Mouse (Mus musculus) forebrain, embryonic 11.5 days (tissue): ENCODE data around the gene Akap7. TPM values are rescaled to one million over a fixed set of nuclear protein-coding genes. Genes with fewer than 3 reads are reported as not detected.

ENCODE experiments used
- ATAC-seq: fragments of 200-750 bp; cut with Nextera tagmentation; replicated peaks from 2 replicates; pipeline ENCODE4 v1.8.0; 2017; ENCODE audit warnings: moderate TSS enrichment; ENCODE audit not compliant: low FRiP score
- DNase-seq: peaks from one replicate; pipeline ENCODE4 v3.0.0-alpha.2; 2017; ENCODE audit warnings: low spot score
- H3K27ac ChIP-seq: fragments of 300-500 bp; sonication (generic); 2 replicates; pipeline ENCODE4 v1.5.1; 2014; ENCODE audit warnings: low read depth, low read length
- H3K27me3 ChIP-seq: fragments of 300-500 bp; sonication (generic); 2 replicates; pipeline ENCODE4 v1.6.1; 2014; ENCODE audit warnings: mild to moderate bottlenecking, low read length, mixed read lengths; ENCODE audit not compliant: control insufficient read depth, insufficient read depth
- H3K36me3 ChIP-seq: fragments of 300-500 bp; sonication (generic); 2 replicates; pipeline ENCODE4 v1.6.1; 2014; ENCODE audit warnings: mild to moderate bottlenecking, low read length, moderate library complexity, mixed read lengths; ENCODE audit not compliant: control insufficient read depth, insufficient read depth
- H3K4me1 ChIP-seq: fragments of 300-500 bp; sonication (generic); replicated peaks from 2 replicates; pipeline ENCODE4 v1.6.1; 2014; ENCODE audit warnings: low read length, mixed read lengths; ENCODE audit not compliant: control insufficient read depth, insufficient read depth
- H3K4me2 ChIP-seq: fragments of 300-500 bp; sonication (generic); 2 replicates; pipeline ENCODE4 v1.6.1; 2014; ENCODE audit warnings: low read depth, mild to moderate bottlenecking, low read length, moderate library complexity, mixed read lengths; ENCODE audit not compliant: severe bottlenecking
- H3K4me3 ChIP-seq: fragments of 300-500 bp; sonication (generic); 2 replicates; pipeline ENCODE4 v1.5.1; 2014; ENCODE audit warnings: low read depth, low read length
- H3K9ac ChIP-seq: fragments of 300-500 bp; sonication (generic); 2 replicates; pipeline ENCODE4 v1.6.1; 2014; ENCODE audit warnings: low read length
- H3K9me3 ChIP-seq: fragments of 300-500 bp; sonication (generic); 2 replicates; pipeline ENCODE4 v1.6.1; 2016; ENCODE audit warnings: low read length, mixed read lengths; ENCODE audit not compliant: control insufficient read depth
- WGBS: fragments of 180-500 bp; shearing (Covaris S2); extraction: QIAGEN DNeasy Blood & Tissue Kit; methylation state at CpG from one replicate; pipeline ENCODE4 v1.1.7; 2014; 5-methylcytosine and 5-hydroxymethylcytosine counted together
- polyA plus RNA-seq: library from polyadenylated mRNA; unstranded; fragments of >200 nt; fragmentation: Nextera tagmentation; extraction: Ambion mirVana; gene quantifications from 2 replicates; pipeline ENCODE4 v1.2.1, GENCODE M21; 2014

Gene Akap7
- polyA plus RNA-seq, 1 experiment from 2014 or later: 16.2 TPM

GRCm38 (mm10) chr10:25325690-25326089 lies 18.0 kb upstream of the Akap7 start:
- DNase-seq (no peak), ATAC-seq (no peak)
- Histone ChIP-seq H3K36me3 (no peaks in the 10 kb centered on the region), H3K9me3 (no peaks in the 10 kb centered on the region), H3K9ac (no peak overlapping the region), H3K27me3 (no peaks in the 10 kb centered on the region), H3K4me1 (no peaks in the 10 kb centered on the region), H3K27ac (no peak overlapping the region), H3K4me2 (no peak overlapping the region), H3K4me3 (no peak overlapping the region)
- WGBS: 71% methylated on average over 4 of the region's 4 CpGs

- H3K36me3 ChIP-seq: no peaks in the 10 kb centered on the region
- no peak for ATAC-seq
Observed at GRCm38 (mm10) chr10:25321198-25321597, 13.5 kb upstream of the Akap7 start.

GRCm38 (mm10) chr10:25319531-25319930 lies 11.9 kb upstream of the Akap7 start:
- H3K27me3 ChIP-seq: no peaks in the 10 kb centered on the region
- H3K4me2 ChIP-seq: no peak overlapping the region
- DNase-seq (no peak), ATAC-seq (no peak)
- H3K36me3 ChIP-seq: no peaks in the 10 kb centered on the region
- no peak overlapping the region for H3K9ac ChIP-seq
- no peaks in the 10 kb centered on the region for H3K9me3 ChIP-seq
- H3K4me3 ChIP-seq: no peak overlapping the region
- no peaks in the 10 kb centered on the region for H3K4me1 ChIP-seq
- no peak overlapping the region for H3K27ac ChIP-seq

More at GRCm38 (mm10) chr10:25321198-25321597, 13.5 kb upstream of the Akap7 start:
- no peak overlapping the region for H3K4me2 ChIP-seq
- no peak overlapping the region for H3K9ac ChIP-seq
- 89% methylated on average over 4 of the region's 4 CpGs for WGBS
- H3K4me1 ChIP-seq: no peaks in the 10 kb centered on the region
- H3K27ac ChIP-seq: no peak overlapping the region
- H3K27me3 ChIP-seq: no peaks in the 10 kb centered on the region
- no peak for DNase-seq
- H3K4me3 ChIP-seq: no peak overlapping the region
- no peaks in the 10 kb centered on the region for H3K9me3 ChIP-seq

GRCm38 (mm10) chr10:25318405-25318804 lies 10.7 kb upstream of the Akap7 start:
- 88% methylated on average over 5 of the region's 5 CpGs for WGBS
- Histone ChIP-seq H3K4me2 (no peak overlapping the region), H3K4me3 (no peak overlapping the region), H3K27ac (no peak overlapping the region), H3K4me1 (no peaks in the 10 kb centered on the region), H3K27me3 (no peaks in the 10 kb centered on the region), H3K36me3 (no peaks in the 10 kb centered on the region), H3K9me3 (no peaks in the 10 kb centered on the region), H3K9ac (no peak overlapping the region)
- no peak for ATAC-seq
- no peak for DNase-seq

- Histone ChIP-seq H3K4me2 (no peak overlapping the region), H3K27me3 (no peaks in the 10 kb centered on the region), H3K27ac (no peak overlapping the region), H3K36me3 (no peaks in the 10 kb centered on the region), H3K9me3 (no peaks in the 10 kb centered on the region), H3K9ac (no peak overlapping the region), H3K4me1 (no peaks in the 10 kb centered on the region), H3K4me3 (no peak overlapping the region)
- DNase-seq (no peak), ATAC-seq (no peak)
Observed at GRCm38 (mm10) chr10:25317665-25318064, 10.0 kb upstream of the Akap7 start.

GRCm38 (mm10) chr10:25313856-25314584 lies 6.3 kb upstream of the Akap7 start:
- ATAC-seq: no peak
- Histone ChIP-seq H3K27me3 (no peaks in the 10 kb centered on the region), H3K36me3 (no peaks in the 10 kb centered on the region), H3K9me3 (no peaks in the 10 kb centered on the region), H3K9ac (no peak overlapping the region), H3K27ac (no peak overlapping the region), H3K4me2 (peak overlapping the region; percentile 28; the same call in 1 of the 2 replicates), H3K4me1 (no peaks in the 10 kb centered on the region), H3K4me3 (no peak overlapping the region)
- DNase-seq: no peak
- 10% methylated on average over 17 of the region's 17 CpGs for WGBS

GRCm38 (mm10) chr10:25311554-25312212 lies 4.0 kb upstream of the Akap7 start:
- peak; percentile 79 for ATAC-seq

GRCm38 (mm10) chr10:25310736-25311135 lies 3.1 kb upstream of the Akap7 start:
- Histone ChIP-seq H3K27me3 (no peaks in the 10 kb centered on the region), H3K36me3 (no peaks in the 10 kb centered on the region), H3K9me3 (no peaks in the 10 kb centered on the region), H3K27ac (no peak overlapping the region), H3K9ac (no peak overlapping the region), H3K4me1 (no peaks in the 10 kb centered on the region), H3K4me2 (no peak overlapping the region), H3K4me3 (no peak overlapping the region)
- no peak for DNase-seq
- WGBS: 84% methylated on average over 4 of the region's 4 CpGs
- ATAC-seq: no peak

More at GRCm38 (mm10) chr10:25311554-25312212, 4.0 kb upstream of the Akap7 start:
- 36% methylated on average over 9 of the region's 9 CpGs for WGBS
- no peak overlapping the region for H3K9ac ChIP-seq
- H3K27ac ChIP-seq: no peak overlapping the region
- H3K9me3 ChIP-seq: no peaks in the 10 kb centered on the region
- H3K4me3 ChIP-seq: no peak overlapping the region
- no peaks in the 10 kb centered on the region for H3K4me1 ChIP-seq
- DNase-seq: no peak
- no peaks in the 10 kb centered on the region for H3K36me3 ChIP-seq
- no peak overlapping the region for H3K4me2 ChIP-seq
- H3K27me3 ChIP-seq: no peaks in the 10 kb centered on the region

- Histone ChIP-seq H3K27ac (no peak overlapping the region), H3K4me2 (no peak overlapping the region), H3K9ac (no peak overlapping the region), H3K27me3 (no peaks in the 10 kb centered on the region), H3K9me3 (no peaks in the 10 kb centered on the region), H3K4me3 (no peak overlapping the region), H3K36me3 (no peaks in the 10 kb centered on the region), H3K4me1 (no peaks in the 10 kb centered on the region)
- WGBS: 88% methylated on average over 5 of the region's 5 CpGs
- no peak for ATAC-seq
- no peak for DNase-seq
Observed at GRCm38 (mm10) chr10:25309996-25310395, 2.3 kb upstream of the Akap7 start.
